Mouse (Mus musculus) 3134 (cell line): ENCODE measurements around the gene Cfap99.

Source experiments
- DNase-seq: peaks from one replicate; pipeline ENCODE4 v3.0.0-alpha.2; 2011; ENCODE audit warnings: low spot score; ENCODE audit not compliant: insufficient read length; ENCODE audit errors: extremely low read depth

The Cfap99 gene

GRCm38 (mm10) chr5:34288154-34288716 is at the start of gene Cfap99, which contains the start of gene Zfyve28:
TSS of gene Cfap99 (plus strand) at chr5:34288600.
TSS of gene Zfyve28 (minus strand) at chr5:34288449.
- no peak for DNase-seq

GRCm38 (mm10) chr5:34242224-34242963 is 46.0 kb upstream of the Cfap99 start:
- DNase-seq = peak; percentile 49

- DNase-seq = no peak
Measured at GRCm38 (mm10) chr5:34243062-34243461, 45.3 kb upstream of the Cfap99 start.

- DNase-seq = no peak
Measured at GRCm38 (mm10) chr5:34246443-34246842, 42.0 kb upstream of the Cfap99 start.

GRCm38 (mm10) chr5:34249132-34249531 is 39.3 kb upstream of the Cfap99 start:
- no peak for DNase-seq

- DNase-seq = no peak
Measured at GRCm38 (mm10) chr5:34250090-34250489, 38.3 kb upstream of the Cfap99 start.

- DNase-seq = no peak
Measured at GRCm38 (mm10) chr5:34251794-34252193, 36.6 kb upstream of the Cfap99 start.

- no peak for DNase-seq
Measured at GRCm38 (mm10) chr5:34252307-34252966, 36.0 kb upstream of the Cfap99 start.

GRCm38 (mm10) chr5:34252967-34253519 is 35.4 kb upstream of the Cfap99 start:
- no peak for DNase-seq

- DNase-seq = no peak
Measured at GRCm38 (mm10) chr5:34254309-34254708, 34.1 kb upstream of the Cfap99 start.

- DNase-seq = no peak
Measured at GRCm38 (mm10) chr5:34255189-34255588, 33.2 kb upstream of the Cfap99 start.

GRCm38 (mm10) chr5:34259172-34259816 is 29.1 kb upstream of the Cfap99 start:
- no peak for DNase-seq

- DNase-seq = no peak
Measured at GRCm38 (mm10) chr5:34266065-34266464, 22.3 kb upstream of the Cfap99 start.

- DNase-seq = no peak
Measured at GRCm38 (mm10) chr5:34269197-34269920, 19.0 kb upstream of the Cfap99 start.

GRCm38 (mm10) chr5:34269921-34270465 is 18.4 kb upstream of the Cfap99 start:
- no peak for DNase-seq

- no peak for DNase-seq
Measured at GRCm38 (mm10) chr5:34271743-34272142, 16.7 kb upstream of the Cfap99 start.

- no peak for DNase-seq
Measured at GRCm38 (mm10) chr5:34273251-34273681, 15.1 kb upstream of the Cfap99 start.

- no peak for DNase-seq
Measured at GRCm38 (mm10) chr5:34274268-34274667, 14.1 kb upstream of the Cfap99 start.

GRCm38 (mm10) chr5:34274676-34275293 is 13.6 kb upstream of the Cfap99 start:
- DNase-seq = no peak

GRCm38 (mm10) chr5:34276191-34276590 is 12.2 kb upstream of the Cfap99 start:
- DNase-seq = no peak
